Mouse (Mus musculus) Patski (cell line): ENCODE measurements around the gene Map6. TPM values are rescaled to one million over a fixed set of nuclear protein-coding genes. Genes with fewer than 3 reads are reported as not detected.
"Not testable (repeated sequence)": the region's sequence is repeated elsewhere in the genome, so short reads cannot be mapped to it uniquely, and the experiment has no call there.

ENCODE experiments used
- ATAC-seq: fragments of 100-300 bp; one replicate; pipeline ENCODE4 v1.8.0; 2021
- CTCF ChIA-PET: fragments of 350-600 bp; sonication (Branson Sonifier 250); formaldehyde crosslinking; loops from one replicate; lab custom pipeline; 2022; ENCODE audit warnings: inconsistent platforms; lab: Charles Lee
- POLR2A ChIA-PET: fragments of 350-600 bp; sonication (Branson Sonifier 250); formaldehyde crosslinking; loops from one replicate; lab custom pipeline; 2022; ENCODE audit warnings: antibody characterized with exemption, inconsistent platforms; lab: Charles Lee
- DNase-seq: peaks from one replicate; pipeline ENCODE4 v3.0.0-alpha.2; 2011; ENCODE audit warnings: low read depth, low spot score
- H3K27me3 ChIP-seq: fragments of 371-371 bp; one replicate; pipeline ENCODE4 v1.5.1; 2021
- CTCF ChIP-seq: fragments of 100-300 bp; IDR thresholded peaks from one replicate; pipeline ENCODE4 v1.5.1; 2021
- in situ Hi-C: fragments of 300-500 bp; cut with MboI; formaldehyde crosslinking; loops from 3 replicates; pipeline ENCODE4 v1.11.1; 2018; ENCODE audit warnings: low pct_unique_long_range_greater_than_20kb, mixed read lengths
- polyA plus RNA-seq: library from polyadenylated mRNA; unstranded; gene quantifications from one replicate; pipeline ENCODE4 v1.2.3, GENCODE M21; 2021

Map6 gene
- polyA plus RNA-seq, 1 experiment from 2014 or later, result 15.8 TPM

DNA sequence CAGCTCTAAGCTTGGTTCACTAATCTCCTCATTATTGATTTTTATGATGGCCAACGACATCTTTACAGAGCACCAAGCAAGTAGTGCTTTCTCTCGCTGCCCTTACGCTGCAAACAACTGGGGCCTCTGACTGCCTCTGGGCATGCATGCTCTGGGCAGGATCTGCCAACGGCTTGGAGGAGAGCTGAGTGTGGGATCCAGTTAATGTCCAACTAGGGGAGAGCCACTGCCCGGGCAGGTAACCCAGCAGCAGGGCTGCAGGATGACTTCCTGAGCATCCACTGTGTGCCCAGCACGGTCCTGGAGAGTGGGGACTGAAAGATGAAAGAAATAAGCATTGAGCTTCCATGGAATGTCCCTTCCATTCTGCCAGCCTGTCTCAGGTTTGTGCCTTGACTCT, 99.5 kb downstream of the Map6 start:
- CTCF ChIA-PET, result interaction anchor here (1.4 to 5.6 kb wide), 4 partner anchors 9 to 43 kb away, joined by 3 to 68 read pairs (median 16); no protein-coding TSS in a partner anchor
- no peak for ATAC-seq
- POLR2A ChIA-PET, result interaction anchor here (0.9 kb wide), 1 partner anchor 15 kb away, joined by 4 read pairs; no protein-coding TSS in a partner anchor
- in situ Hi-C loops, result no loop called here
- DNase-seq, result no peak
- H3K27me3 ChIP-seq, result peaks cover 4% of the 10 kb centered on the region
- no peak for TF ChIP-seq CTCF

DNA sequence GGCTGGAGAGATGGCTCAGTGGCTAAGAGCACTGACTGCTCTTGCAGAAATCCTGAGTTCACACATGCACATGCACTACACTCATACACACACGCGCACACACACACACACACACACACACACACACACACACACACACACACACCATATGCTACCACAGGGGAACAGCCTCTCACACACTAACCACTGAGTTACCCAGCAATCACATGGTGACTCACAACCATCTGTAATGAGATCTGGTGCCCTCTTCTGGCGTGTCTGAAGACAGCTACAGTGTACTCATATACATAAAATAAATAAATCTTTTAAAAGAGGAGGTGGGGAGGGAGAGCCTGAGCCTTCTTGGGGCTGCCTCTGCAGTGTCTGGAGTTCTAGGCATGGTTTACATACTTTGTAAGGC, 107.1 kb downstream of the Map6 start:
- ATAC-seq, in situ Hi-C loops, POLR2A ChIA-PET, H3K27me3 ChIP-seq, DNase-seq: not testable (repeated sequence)
- CTCF ChIA-PET, result interaction anchor here (1.1 to 4.1 kb wide), 10 partner anchors 10 to 103 kb away, joined by 3 to 41 read pairs (median 6); no protein-coding TSS in a partner anchor

DNA sequence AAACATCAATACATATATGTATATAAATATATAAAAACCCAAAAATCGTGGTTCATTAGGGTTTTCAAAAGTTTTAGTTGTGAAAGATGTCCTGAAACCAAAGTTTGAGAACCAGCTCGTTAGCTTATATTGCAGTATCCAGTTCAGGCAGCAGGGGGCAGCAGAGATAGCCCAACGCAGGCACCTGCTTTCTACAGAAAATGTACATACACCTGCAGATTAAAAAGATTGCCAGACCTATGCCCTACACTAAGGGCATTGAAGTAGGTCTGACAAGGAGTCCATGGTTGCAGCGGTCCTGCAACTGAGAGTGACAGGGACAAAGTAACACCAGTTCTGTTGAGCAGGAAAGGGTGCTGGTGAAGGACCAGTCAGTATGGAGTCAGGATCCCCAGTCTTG, 108.2 kb downstream of the Map6 start:
- ATAC-seq (no peak), DNase-seq (no peak)
- ChIA-PET CTCF (interaction anchor here (1.0 to 4.1 kb wide), 13 partner anchors 9 to 101 kb away, joined by 3 to 41 read pairs (median 5); no protein-coding TSS in a partner anchor), POLR2A (no interaction called here)
- in situ Hi-C loops, result no loop called here
- TF ChIP-seq CTCF, result no peak
- H3K27me3 ChIP-seq, result no peaks in the 10 kb centered on the region

DNA sequence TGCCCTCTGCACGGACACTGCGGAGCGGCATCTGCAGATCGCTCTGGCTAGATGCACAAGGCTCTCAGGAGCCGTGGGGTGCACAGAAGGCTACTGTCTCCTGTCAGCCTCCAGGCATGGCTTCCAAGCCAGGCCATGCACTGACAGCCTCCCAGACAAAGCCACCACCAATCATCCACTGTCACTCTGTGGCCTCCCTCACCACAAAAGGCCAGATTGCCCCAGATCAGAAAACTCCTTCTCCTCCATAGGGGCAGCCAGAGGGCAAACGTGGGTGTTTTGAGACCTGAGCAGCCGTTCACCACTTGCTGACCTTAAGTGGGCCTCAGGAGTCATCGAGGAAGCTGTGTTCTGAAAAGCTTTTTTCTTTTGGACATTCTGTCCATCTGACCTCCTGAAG, 111.6 kb downstream of the Map6 start:
- no peak for TF ChIP-seq CTCF
- POLR2A ChIA-PET, result interaction anchor here (1.7 kb wide), 1 partner anchor 64 kb away, joined by 5 read pairs; no protein-coding TSS in a partner anchor
- in situ Hi-C loops, result no loop called here
- CTCF ChIA-PET, result interaction anchor here (0.8 kb wide), 1 partner anchor 45 kb away, joined by 3 read pairs; no protein-coding TSS in a partner anchor
- ATAC-seq (no peak), DNase-seq (no peak)
- H3K27me3 ChIP-seq, result no peaks in the 10 kb centered on the region

DNA sequence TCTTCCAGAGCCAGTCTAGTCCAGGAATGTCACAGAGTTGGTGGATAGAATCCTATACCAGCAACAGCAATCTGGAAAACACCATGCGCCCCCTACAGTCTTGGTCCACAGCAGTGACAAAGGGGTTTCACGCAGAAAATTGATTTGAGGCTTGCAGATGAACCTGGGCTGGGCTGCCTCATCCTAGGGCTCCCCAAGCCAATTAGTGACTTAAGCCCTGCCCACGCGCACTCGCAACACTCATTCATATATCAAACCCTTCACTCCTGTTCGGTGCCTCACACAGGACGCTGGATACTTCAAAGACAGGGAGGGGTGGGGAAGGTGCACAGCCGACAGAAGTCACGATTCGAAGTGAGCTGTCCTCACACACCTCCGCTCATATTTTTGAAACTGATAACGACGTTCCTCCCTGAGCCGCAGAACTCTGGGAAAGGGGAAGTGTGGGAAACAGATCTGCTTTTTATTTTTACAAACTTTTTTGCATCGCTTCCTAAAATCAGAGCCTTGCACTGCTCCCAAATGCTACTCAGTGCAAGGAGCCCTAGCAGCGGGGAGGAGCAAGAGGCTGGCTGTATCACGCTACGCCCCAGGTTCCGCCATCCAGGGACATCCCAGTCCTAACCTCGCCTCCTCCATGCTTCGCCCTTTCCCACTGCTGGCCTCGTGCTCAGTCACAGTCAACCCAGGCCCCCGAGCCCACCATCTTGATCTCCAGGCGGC, 113.4 kb downstream of the Map6 start:
- DNase-seq (no peak), ATAC-seq (peak; percentile 53)
- ChIA-PET POLR2A (interaction anchor here (1.2 kb wide), 1 partner anchor 13 kb away, joined by 3 read pairs; no protein-coding TSS in a partner anchor), CTCF (interaction anchor here (0.8 to 1.3 kb wide), 3 partner anchors 48 to 73 kb away, joined by 3 to 4 read pairs (median 3); no protein-coding TSS in a partner anchor)
- no peaks in the 10 kb centered on the region for H3K27me3 ChIP-seq
- in situ Hi-C loops, result loop anchor here (5.0 kb wide), 1 partner anchor 62 kb away; no protein-coding TSS in a partner anchor
- TF ChIP-seq CTCF, result no peak

DNA sequence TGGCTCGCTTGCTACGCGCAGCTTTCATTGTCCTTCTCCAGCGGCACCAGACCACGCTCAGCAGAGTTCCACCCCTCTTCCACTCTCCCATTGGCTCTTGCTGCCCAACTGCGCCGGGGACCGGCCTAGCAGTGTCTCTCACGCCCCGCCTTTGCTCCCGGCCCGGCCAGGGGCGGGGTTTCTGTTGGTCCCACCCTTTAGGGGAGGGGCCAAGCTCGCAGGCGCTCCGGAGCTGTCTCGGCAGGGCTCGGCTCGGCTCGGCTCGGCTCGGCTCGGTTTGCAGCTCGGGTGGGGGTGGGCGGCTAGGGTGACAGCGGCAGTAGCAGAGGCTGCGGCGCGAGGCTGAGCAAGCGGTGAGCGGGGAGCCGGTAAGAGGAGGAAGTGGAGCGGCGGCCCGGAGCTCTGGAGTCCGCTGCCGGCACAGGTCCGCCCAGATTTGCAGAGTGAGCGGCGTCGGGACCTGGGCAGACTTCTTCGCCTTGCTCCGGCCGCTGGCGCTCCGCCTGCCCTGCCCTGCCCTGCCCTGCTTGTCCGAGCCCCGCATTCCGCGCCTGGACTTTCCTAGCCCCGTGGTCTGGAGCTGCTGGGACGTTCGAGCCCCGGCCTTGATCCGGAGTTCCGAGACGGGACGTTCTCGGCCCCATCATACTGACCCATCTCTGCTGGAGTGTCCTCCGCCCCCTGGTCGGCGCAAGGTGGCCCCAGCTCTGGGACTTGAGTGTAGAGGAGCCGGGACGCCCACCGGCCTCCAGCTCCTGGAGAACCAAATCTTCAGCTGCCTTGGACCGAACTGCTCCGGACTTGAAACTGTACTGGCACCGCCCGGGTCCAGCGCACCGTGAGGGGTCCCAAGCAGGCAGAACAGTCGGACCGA, 114.2 kb downstream of the Map6 start, which contains the start of gene Gdpd5:
Gene Gdpd5 (plus strand): TSS at position 201 of the 874 bp plus-strand sequence.
- TF ChIP-seq CTCF, result no peak
- POLR2A ChIA-PET, result interaction anchor here (0.9 to 1.2 kb wide), 3 partner anchors 10 to 66 kb away, joined by 3 read pairs; no protein-coding TSS in a partner anchor
- no peaks in the 10 kb centered on the region for H3K27me3 ChIP-seq
- in situ Hi-C loops, result loop anchor here (5.0 kb wide), 1 partner anchor 61 kb away; no protein-coding TSS in a partner anchor
- CTCF ChIA-PET, result interaction anchor here (0.8 to 1.3 kb wide), 3 partner anchors 48 to 72 kb away, joined by 3 to 4 read pairs (median 3); no protein-coding TSS in a partner anchor
- ATAC-seq, result peak; percentile 87
- DNase-seq, result peak; percentile 86

DNA sequence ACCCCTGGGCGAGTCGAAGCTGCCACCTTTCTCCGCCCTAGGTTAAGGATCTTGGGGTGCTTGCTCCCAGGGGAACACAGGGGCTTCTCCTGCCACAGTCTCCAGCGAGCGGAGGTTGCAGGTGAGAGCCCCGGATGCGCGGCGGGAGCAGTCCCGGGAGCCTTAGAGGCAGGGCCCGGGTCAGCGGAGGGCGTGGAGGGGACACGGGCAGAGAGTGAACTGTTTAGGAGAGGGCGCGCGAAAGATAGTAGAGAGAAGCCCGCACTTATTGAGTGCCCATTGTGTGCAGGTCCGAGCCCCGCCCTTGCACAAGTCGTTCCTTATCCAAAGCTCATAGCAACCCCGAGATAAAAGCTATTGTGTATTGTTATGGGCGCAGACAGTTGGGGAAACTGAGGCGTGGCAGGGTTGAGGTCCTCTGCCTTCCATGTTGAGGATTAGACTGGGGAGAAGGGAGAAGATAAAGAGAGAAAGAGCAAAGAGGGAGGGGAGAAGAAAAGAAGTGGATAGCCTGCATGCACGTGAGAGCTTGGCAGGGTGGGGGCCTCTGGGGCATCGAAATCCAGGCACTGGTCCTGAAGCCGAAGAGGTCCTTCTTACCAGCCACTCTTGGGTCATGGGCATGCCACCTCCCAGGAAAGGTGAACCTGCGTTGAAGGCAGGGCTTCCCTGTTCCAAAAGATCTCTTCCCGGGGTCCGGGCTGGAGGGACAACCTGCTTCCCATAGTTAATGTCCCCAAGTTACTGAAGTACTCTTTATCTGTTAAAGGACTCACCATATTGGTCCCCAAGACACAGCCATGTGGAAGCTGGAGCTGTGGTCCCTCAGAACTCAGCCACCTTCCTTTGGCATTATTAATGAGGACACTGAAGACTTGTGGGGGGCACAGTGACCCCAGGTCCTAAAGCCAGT, 115.1 kb downstream of the Map6 start:
- POLR2A ChIA-PET, result interaction anchor here (0.9 to 1.2 kb wide), 3 partner anchors 9 to 65 kb away, joined by 3 read pairs; no protein-coding TSS in a partner anchor
- CTCF ChIA-PET, result no interaction called here
- ATAC-seq (no peak), DNase-seq (no peak)
- no peaks in the 10 kb centered on the region for H3K27me3 ChIP-seq
- in situ Hi-C loops, result loop anchor here (5.0 kb wide), 1 partner anchor 60 kb away; no protein-coding TSS in a partner anchor
- TF ChIP-seq CTCF, result no peak

DNA sequence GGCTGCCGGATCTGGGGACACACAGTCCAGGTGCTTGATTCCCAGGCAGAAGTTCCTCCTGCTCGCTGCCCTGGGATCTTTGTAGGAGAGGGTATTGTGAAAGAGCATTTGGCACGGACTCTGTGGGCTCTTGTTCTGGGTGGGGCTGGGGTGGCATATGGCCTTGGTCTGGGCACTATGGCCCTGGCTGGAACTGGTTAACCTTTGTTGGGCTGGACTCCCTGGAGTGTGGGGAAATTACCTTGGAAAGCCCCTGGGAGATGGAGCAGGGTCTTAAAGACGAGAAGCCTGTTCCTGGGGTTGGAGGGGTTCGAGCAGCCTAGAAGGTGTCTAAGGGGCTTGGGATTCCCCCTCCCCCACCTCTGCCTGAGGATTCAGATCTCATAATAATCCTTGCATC, 116.0 kb downstream of the Map6 start:
- CTCF ChIA-PET, result no interaction called here
- no peaks in the 10 kb centered on the region for H3K27me3 ChIP-seq
- DNase-seq, result no peak
- TF ChIP-seq CTCF, result no peak
- ATAC-seq, result no peak
- POLR2A ChIA-PET, result interaction anchor here (1.4 kb wide), 1 partner anchor 13 kb away, joined by 3 read pairs; no protein-coding TSS in a partner anchor
- in situ Hi-C loops, result loop anchor here (5.0 kb wide), 1 partner anchor 59 kb away; no protein-coding TSS in a partner anchor
